Mouse (Mus musculus): ENCODE data around the gene Pde10a. TPM values are rescaled to one million over a fixed set of nuclear protein-coding genes. Genes with fewer than 3 reads are reported as not detected.

The Pde10a gene
- polyA plus RNA-seq, 1 experiment from 2014 or later, result 2.6 TPM

- no peaks in the 10 kb centered on the region for H3K27me3 ChIP-seq (ENCODE audit: insufficient read depth, low read length)
- H3K9me3 ChIP-seq (ENCODE audit: low read depth, low read length), result no peaks in the 10 kb centered on the region
- no peak overlapping the region for H3K9ac ChIP-seq
- TF ChIP-seq CTCF (IDR thresholded peaks at IDR 0.05; ENCODE audit: low read depth), result no peak
- peak; percentile 35; the same call in 1 of the 2 replicates for ATAC-seq (ENCODE audit: insufficient read depth)
- WGBS, result 39% methylated on average over 12 of the region's 12 CpGs
- H3K4me3 ChIP-seq (ENCODE audit: low read depth, low read length), result no peak overlapping the region
- peak; percentile 67 for DNase-seq
- H3K4me1 ChIP-seq (ENCODE audit: insufficient read depth), result no peaks in the 10 kb centered on the region
- H3K36me3 ChIP-seq (ENCODE audit: insufficient read depth), result no peaks in the 10 kb centered on the region
- H3K27ac ChIP-seq (ENCODE audit: low read depth), result no peak overlapping the region
- peak overlapping the region; percentile 34 for H3K4me2 ChIP-seq
These were observed 37.3 kb upstream of the Pde10a start for GRCm38 (mm10) chr17:8487824-8488223.

GRCm38 (mm10) chr17:8490971-8491370 is 34.2 kb upstream of the Pde10a start:
- Histone ChIP-seq H3K4me2 (no peak overlapping the region), H3K9ac (no peak overlapping the region), H3K27me3 (ENCODE audit: insufficient read depth, low read length) (no peaks in the 10 kb centered on the region), H3K27ac (ENCODE audit: low read depth) (no peak overlapping the region), H3K36me3 (ENCODE audit: insufficient read depth) (no peaks in the 10 kb centered on the region), H3K4me3 (ENCODE audit: low read depth, low read length) (no peak overlapping the region), H3K9me3 (ENCODE audit: low read depth, low read length) (no peaks in the 10 kb centered on the region), H3K4me1 (ENCODE audit: insufficient read depth) (no peaks in the 10 kb centered on the region)
- ATAC-seq (ENCODE audit: insufficient read depth) (no peak), DNase-seq (no peak)
- 83% methylated on average over 5 of the region's 5 CpGs for WGBS
- no peak for TF ChIP-seq CTCF (IDR thresholded peaks at IDR 0.05; ENCODE audit: low read depth)

GRCm38 (mm10) chr17:8493461-8493860 is 31.7 kb upstream of the Pde10a start:
- 77% methylated on average over 4 of the region's 4 CpGs for WGBS
- ATAC-seq (ENCODE audit: insufficient read depth) (no peak), DNase-seq (no peak)
- no peaks in the 10 kb centered on the region for H3K36me3 ChIP-seq (ENCODE audit: insufficient read depth)
- no peak overlapping the region for H3K4me2 ChIP-seq
- H3K4me1 ChIP-seq (ENCODE audit: insufficient read depth), result no peaks in the 10 kb centered on the region
- no peaks in the 10 kb centered on the region for H3K27me3 ChIP-seq (ENCODE audit: insufficient read depth, low read length)
- H3K27ac ChIP-seq (ENCODE audit: low read depth), result no peak overlapping the region
- no peak for TF ChIP-seq CTCF (IDR thresholded peaks at IDR 0.05; ENCODE audit: low read depth)
- H3K9me3 ChIP-seq (ENCODE audit: low read depth, low read length), result no peaks in the 10 kb centered on the region
- H3K9ac ChIP-seq, result no peak overlapping the region
- no peak overlapping the region for H3K4me3 ChIP-seq (ENCODE audit: low read depth, low read length)

- H3K9me3 ChIP-seq (ENCODE audit: low read depth, low read length), result no peaks in the 10 kb centered on the region
- no peaks in the 10 kb centered on the region for H3K27me3 ChIP-seq (ENCODE audit: insufficient read depth, low read length)
- H3K9ac ChIP-seq, result no peak overlapping the region
- DNase-seq (no peak), ATAC-seq (ENCODE audit: insufficient read depth) (no peak)
- no peaks in the 10 kb centered on the region for H3K36me3 ChIP-seq (ENCODE audit: insufficient read depth)
- no peak overlapping the region for H3K27ac ChIP-seq (ENCODE audit: low read depth)
- WGBS, result 82% methylated on average over 1 of the region's 1 CpGs
- no peaks in the 10 kb centered on the region for H3K4me1 ChIP-seq (ENCODE audit: insufficient read depth)
- TF ChIP-seq CTCF (IDR thresholded peaks at IDR 0.05; ENCODE audit: low read depth), result no peak
- no peak overlapping the region for H3K4me3 ChIP-seq (ENCODE audit: low read depth, low read length)
- no peak overlapping the region for H3K4me2 ChIP-seq
These were observed 27.0 kb upstream of the Pde10a start for GRCm38 (mm10) chr17:8498151-8498550.

- H3K27me3 ChIP-seq (ENCODE audit: insufficient read depth, low read length), result no peaks in the 10 kb centered on the region
- H3K27ac ChIP-seq (ENCODE audit: low read depth), result no peak overlapping the region
- DNase-seq (no peak), ATAC-seq (ENCODE audit: insufficient read depth) (no peak)
- no peak overlapping the region for H3K9ac ChIP-seq
- H3K4me2 ChIP-seq, result no peak overlapping the region
- WGBS, result 41% methylated on average over 5 of the region's 5 CpGs
- H3K4me3 ChIP-seq (ENCODE audit: low read depth, low read length), result no peak overlapping the region
- H3K9me3 ChIP-seq (ENCODE audit: low read depth, low read length), result no peaks in the 10 kb centered on the region
- H3K36me3 ChIP-seq (ENCODE audit: insufficient read depth), result no peaks in the 10 kb centered on the region
- no peak for TF ChIP-seq CTCF (IDR thresholded peaks at IDR 0.05; ENCODE audit: low read depth)
- H3K4me1 ChIP-seq (ENCODE audit: insufficient read depth), result no peaks in the 10 kb centered on the region
These were observed 26.5 kb upstream of the Pde10a start for GRCm38 (mm10) chr17:8498655-8499054.

- H3K9me3 ChIP-seq (ENCODE audit: low read depth, low read length), result no peaks in the 10 kb centered on the region
- H3K4me1 ChIP-seq (ENCODE audit: insufficient read depth), result no peaks in the 10 kb centered on the region
- no peak for TF ChIP-seq CTCF (IDR thresholded peaks at IDR 0.05; ENCODE audit: low read depth)
- no peak overlapping the region for H3K27ac ChIP-seq (ENCODE audit: low read depth)
- 54% methylated on average over 4 of the region's 4 CpGs for WGBS
- DNase-seq, result peak; percentile 79
- H3K4me2 ChIP-seq, result no peak overlapping the region
- no peak overlapping the region for H3K9ac ChIP-seq
- peak; percentile 82; the same call in 1 of the 2 replicates for ATAC-seq (ENCODE audit: insufficient read depth)
- H3K27me3 ChIP-seq (ENCODE audit: insufficient read depth, low read length), result no peaks in the 10 kb centered on the region
- H3K4me3 ChIP-seq (ENCODE audit: low read depth, low read length), result no peak overlapping the region
- no peaks in the 10 kb centered on the region for H3K36me3 ChIP-seq (ENCODE audit: insufficient read depth)
These were observed 25.5 kb upstream of the Pde10a start for GRCm38 (mm10) chr17:8499564-8500117.

- no peaks in the 10 kb centered on the region for H3K9me3 ChIP-seq (ENCODE audit: low read depth, low read length)
- no peak overlapping the region for H3K4me2 ChIP-seq
- no peak overlapping the region for H3K9ac ChIP-seq
- no peak for TF ChIP-seq CTCF (IDR thresholded peaks at IDR 0.05; ENCODE audit: low read depth)
- peaks cover 11% of the 10 kb centered on the region for H3K4me1 ChIP-seq (ENCODE audit: insufficient read depth)
- no peak overlapping the region for H3K4me3 ChIP-seq (ENCODE audit: low read depth, low read length)
- 91% methylated on average over 3 of the region's 3 CpGs for WGBS
- no peaks in the 10 kb centered on the region for H3K27me3 ChIP-seq (ENCODE audit: insufficient read depth, low read length)
- DNase-seq (no peak), ATAC-seq (ENCODE audit: insufficient read depth) (no peak)
- H3K36me3 ChIP-seq (ENCODE audit: insufficient read depth), result no peaks in the 10 kb centered on the region
- H3K27ac ChIP-seq (ENCODE audit: low read depth), result no peak overlapping the region
These were observed 20.8 kb upstream of the Pde10a start for GRCm38 (mm10) chr17:8504381-8504780.
